Mouse (Mus musculus): ENCODE measurements at regions not wholly inside any gene's neighbourhood (a gene's known extent, or its start where the extent isn't known, plus 50 kb on each side); places are given as distances from the start of the nearest gene placed in this dataset.

DNA sequence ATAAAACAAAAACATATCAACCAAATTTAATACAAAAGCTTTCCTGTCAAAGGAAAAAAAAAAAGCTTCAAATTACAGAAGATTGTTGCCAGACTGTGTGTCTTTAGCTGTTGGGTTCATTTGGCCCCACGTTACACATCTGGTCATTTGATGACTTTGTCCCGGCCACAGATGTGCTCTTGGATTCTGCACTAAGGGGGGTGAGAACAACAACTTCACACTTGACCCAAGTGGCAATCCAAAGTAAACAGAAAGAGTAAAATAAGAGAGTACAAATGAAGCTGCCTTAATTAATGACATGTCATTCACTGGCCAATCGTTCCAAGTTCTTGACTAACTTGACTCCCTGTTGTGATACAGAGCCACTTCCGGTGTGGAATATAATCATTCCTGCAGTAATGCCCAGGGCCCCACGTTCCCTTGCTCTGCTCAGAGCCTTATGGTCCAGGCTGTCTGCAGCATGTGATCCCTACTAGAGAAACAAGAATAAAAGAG is 91.8 kb upstream of the Lifr start:
- CTCF ChIA-PET, result no interaction called here

GRCm38 (mm10) chr15:6999667-7000066 is 90.7 kb upstream of the Lifr start:
- ChIA-PET CTCF (no interaction called here), POLR2A (no interaction called here)

More for the DNA sequence above, 91.8 kb upstream of the Lifr start:
- POLR2A ChIA-PET, result no interaction called here

DNA sequence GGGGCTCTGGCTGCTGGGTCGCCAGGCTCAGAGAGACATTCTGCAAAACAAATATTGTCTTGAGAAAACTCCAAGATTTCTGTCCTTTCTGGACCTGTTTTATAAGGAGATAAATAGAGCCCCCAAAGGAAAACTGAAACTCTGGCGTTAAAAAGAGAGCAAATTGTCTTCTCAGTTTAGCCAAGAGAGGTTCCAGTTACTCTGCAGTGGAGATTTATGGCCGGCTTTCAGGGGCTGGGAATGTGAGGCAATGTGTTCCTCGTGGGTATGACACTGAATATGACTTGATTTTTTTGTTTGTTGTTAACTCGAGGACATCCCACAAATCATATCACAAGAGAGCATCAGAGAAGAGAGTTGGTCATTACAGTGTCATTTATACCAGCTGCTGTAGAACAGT is 88.2 kb upstream of the Lifr start:
- ChIA-PET CTCF (interaction anchor here in 1 of 4 experiments (0.7 kb wide), 1 partner anchor 10 kb away, joined by 7 read pairs; no protein-coding TSS in a partner anchor), POLR2A (interaction anchor here in 1 of 4 experiments (0.7 kb wide), 1 partner anchor 13 kb away, joined by 3 read pairs; no protein-coding TSS in a partner anchor)

DNA sequence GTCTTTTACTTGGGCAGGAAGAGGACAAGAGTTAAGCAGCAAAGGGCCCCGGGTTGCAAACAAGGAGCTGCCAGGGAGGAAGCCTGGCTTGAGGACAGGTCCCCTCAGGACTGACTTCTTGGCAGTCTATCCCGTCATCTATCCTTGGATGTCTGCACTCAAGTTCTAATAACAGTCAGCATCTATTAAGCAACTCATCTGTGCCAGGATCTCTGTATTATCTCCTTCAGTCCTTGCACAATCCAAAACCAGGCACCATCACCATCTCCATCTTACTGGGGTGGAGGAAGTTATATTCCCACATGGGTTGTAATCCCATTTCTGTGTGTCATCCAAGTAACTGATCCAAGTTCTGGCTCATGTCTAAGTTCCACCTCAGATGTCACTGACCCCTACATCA is 87.1 kb upstream of the Lifr start:
- POLR2A ChIA-PET, result interaction anchor here in 2 of 4 experiments (0.6 to 0.7 kb wide), 3 partner anchors 12 to 89 kb away, joined by 3 read pairs; no protein-coding TSS in a partner anchor

DNA sequence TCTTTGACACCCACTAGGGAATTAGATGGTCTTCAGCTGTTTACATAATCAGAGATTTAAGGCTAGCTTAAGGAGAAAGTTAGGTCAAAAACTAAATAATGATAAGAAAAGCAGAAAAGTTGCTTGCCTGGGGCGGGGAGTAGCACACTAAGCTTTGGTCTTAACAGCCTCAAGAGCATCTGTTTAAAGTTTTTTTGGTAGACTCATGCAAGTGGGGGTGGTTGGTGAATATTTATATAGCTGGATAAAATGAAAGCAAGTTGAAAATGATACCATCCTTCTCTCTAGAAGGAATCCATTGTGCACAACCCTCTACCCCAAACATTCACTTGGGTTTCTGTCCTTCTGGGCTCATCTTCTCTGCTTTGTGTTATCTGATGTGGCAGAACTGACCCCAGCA is 85.3 kb upstream of the Lifr start:
- ChIA-PET CTCF (no interaction called here), POLR2A (interaction anchor here in 1 of 4 experiments (1.2 kb wide), 1 partner anchor 25 kb away, joined by 3 read pairs; no protein-coding TSS in a partner anchor)

More for the DNA sequence above, 87.1 kb upstream of the Lifr start:
- CTCF ChIA-PET, result no interaction called here

GRCm38 (mm10) chr15:7006271-7006670 is 84.1 kb upstream of the Lifr start:
- POLR2A ChIA-PET, result interaction anchor here in 1 of 4 experiments (0.6 kb wide), 1 partner anchor 11 kb away, joined by 3 read pairs; no protein-coding TSS in a partner anchor
- CTCF ChIA-PET, result interaction anchor here in 1 of 4 experiments (0.7 kb wide), 1 partner anchor 62 kb away, joined by 5 read pairs; no protein-coding TSS in a partner anchor

DNA sequence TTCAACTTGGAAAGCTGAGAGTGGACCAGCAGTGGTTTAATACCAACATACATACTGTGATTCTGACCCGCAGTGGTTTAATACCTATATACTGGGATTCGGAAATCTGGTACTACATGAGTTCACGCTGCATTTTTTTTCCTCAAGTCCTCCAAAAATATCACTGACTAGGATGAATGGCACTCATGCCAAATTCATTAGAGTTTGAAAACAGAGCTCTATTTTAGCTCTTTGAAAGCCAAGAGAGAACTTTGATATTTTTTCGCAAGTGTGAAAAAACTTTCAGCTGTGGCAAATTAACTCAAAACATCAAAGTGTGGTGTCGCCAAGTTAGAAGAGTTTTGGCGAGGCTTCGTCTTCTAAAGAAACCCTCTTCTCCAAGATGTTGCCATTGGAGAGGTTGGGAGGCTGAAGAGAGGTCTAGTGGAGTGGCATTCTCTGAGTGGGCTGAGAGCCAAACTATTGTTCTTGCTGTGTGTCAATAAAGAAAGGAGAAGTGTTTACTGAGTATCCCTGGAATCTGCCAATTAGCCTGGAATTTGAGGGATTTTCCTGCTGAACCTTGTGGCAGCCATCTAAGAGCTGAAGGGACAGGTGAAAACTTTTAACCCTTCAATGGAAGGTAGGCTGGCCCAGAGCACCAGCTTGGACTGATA is 81.6 kb upstream of the Lifr start:
- ChIA-PET POLR2A (interaction anchor here in 1 of 4 experiments (0.6 kb wide), 1 partner anchor 391 kb away, joined by 3 read pairs; no protein-coding TSS in a partner anchor), CTCF (no interaction called here)

DNA sequence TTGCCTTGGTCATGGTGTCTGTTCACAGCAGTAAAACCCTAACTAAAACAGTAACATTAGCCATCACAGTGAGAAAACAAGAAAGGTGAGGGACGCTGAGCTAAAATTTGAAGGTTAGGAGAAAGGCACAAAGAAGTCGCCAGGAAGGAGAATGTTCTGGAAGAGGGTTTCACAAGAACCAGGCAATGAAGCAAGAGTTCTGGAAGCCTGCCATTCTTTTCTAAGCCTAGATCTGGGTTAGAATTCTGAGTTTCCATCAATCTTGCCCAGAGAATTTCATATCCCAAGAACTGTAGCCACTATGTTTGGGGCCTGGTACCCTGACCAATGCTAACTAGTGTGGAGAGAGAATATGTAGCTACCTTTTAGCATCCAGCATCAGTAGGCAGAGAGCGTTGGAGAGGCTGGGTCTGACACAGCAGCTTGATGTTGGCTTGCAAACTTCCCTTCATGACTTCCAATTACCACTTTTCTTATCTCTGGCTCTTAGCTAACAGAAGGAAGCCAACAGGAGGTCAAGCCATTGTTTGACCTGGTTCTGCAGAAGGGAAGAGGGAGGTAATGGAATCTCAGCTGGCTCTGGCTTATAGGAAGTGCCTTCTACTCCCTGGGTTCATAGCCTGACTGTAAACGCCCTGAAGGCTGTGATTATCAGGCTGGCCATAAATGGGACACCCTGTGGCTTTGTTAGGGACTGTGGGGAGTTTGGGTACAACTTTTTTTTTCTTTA is 79.3 kb upstream of the Lifr start:
- POLR2A ChIA-PET, result no interaction called here
- CTCF ChIA-PET, result no interaction called here

- ChIA-PET CTCF (no interaction called here), POLR2A (no interaction called here)
These were observed 78.7 kb upstream of the Lifr start for GRCm38 (mm10) chr15:7011696-7012070.

DNA sequence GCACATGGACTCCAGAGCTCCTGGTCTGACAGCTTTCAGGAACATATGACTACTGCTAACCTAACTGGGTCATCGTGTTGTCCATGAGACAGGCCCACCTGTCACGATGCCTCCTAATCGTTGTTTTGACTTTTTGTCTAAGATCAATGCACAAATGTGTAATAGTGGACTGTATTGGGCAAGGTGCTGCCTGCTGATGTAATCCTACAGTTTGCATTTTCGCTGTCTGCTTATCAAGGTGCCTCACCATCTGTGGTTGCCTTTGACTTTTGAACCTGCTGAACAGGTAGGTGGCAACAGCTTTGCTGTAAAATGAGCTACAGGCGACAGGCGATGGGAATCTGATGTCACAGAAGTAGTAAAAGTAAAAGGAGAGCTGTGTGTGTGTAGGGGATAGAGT is 78.0 kb upstream of the Lifr start:
- CTCF ChIA-PET, result interaction anchor here in 1 of 4 experiments (0.6 kb wide), 1 partner anchor 10 kb away, joined by 7 read pairs; no protein-coding TSS in a partner anchor
- POLR2A ChIA-PET, result no interaction called here

DNA sequence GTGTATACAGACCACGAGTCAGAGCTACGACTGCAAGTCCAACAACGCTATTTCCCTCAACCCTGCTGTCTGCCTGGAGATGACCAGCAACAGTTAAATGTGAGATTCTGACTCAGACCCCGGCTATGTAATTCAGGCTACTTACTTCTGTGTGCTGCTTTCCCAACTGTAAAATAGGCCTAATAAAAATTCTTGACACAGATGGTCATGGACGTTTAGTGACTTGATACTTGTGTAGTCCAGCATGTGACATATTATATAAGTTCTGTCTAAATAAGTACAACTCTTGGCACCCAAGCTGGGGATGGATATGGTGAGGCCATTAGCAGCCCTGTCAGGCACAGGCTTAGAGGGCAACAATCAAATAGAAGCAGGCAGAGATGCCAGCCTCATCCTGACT is 77.4 kb upstream of the Lifr start:
- ChIA-PET CTCF (no interaction called here), POLR2A (no interaction called here)

DNA sequence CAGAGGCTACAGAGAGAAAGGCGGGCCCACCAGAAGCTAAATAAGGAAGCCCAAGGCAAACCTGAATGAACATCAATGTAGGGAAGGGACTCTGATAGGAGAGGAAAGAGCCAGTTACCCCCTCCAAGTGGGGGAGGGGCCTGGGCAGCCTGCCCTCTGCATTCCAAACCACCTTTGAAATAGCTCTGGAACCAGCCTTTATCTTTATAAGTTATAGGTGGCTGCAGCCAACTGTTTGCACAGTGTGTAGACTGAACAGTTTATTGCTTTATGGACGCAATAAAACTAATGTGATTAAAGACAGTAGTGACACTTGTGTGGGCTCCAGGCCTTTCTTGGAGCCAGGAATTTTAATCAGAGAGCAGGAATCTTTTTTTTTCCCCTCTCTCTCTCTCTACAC is 75.4 kb upstream of the Lifr start:
- CTCF ChIA-PET, result no interaction called here
- POLR2A ChIA-PET, result interaction anchor here in 1 of 4 experiments (0.8 kb wide), 1 partner anchor 12 kb away, joined by 3 read pairs; no protein-coding TSS in a partner anchor

GRCm38 (mm10) chr15:7016018-7016417 is 74.4 kb upstream of the Lifr start:
- CTCF ChIA-PET, result no interaction called here
- POLR2A ChIA-PET, result interaction anchor here in 1 of 4 experiments (0.8 kb wide), 1 partner anchor 13 kb away, joined by 3 read pairs; no protein-coding TSS in a partner anchor

GRCm38 (mm10) chr15:7017281-7017845 is 73.1 kb upstream of the Lifr start:
- ChIA-PET POLR2A (interaction anchor here in 1 of 4 experiments (0.7 kb wide), 1 partner anchor 12 kb away, joined by 3 read pairs; no protein-coding TSS in a partner anchor), CTCF (no interaction called here)

DNA sequence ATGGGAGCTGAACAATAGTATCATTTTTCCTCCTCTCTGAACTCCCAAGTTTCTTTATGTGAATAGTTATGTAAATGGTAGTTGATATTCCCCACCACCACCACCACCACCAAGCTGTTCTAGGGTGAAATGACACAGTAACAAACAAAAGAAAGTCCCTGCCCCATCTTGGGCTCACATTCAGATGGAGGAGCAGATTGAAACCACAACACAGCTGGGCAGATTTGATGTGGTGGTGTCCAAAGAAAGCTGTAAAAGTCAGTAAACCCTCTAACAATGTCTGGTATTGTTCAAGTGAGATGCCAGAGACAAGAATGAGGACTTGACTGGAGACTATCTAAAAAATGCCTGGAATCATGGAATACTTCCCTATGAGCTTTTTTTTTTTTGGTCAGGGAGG is 67.8 kb upstream of the Lifr start:
- ChIA-PET CTCF (interaction anchor here in 1 of 4 experiments (0.5 kb wide), 1 partner anchor 151 kb away, joined by 6 read pairs; no protein-coding TSS in a partner anchor), POLR2A (interaction anchor here in 1 of 4 experiments (0.9 to 1.1 kb wide), 2 partner anchors 94 to 107 kb away, joined by 3 read pairs; no protein-coding TSS in a partner anchor)

- CTCF ChIA-PET, result no interaction called here
These were observed 65.2 kb upstream of the Lifr start for GRCm38 (mm10) chr15:7025194-7025593.

DNA sequence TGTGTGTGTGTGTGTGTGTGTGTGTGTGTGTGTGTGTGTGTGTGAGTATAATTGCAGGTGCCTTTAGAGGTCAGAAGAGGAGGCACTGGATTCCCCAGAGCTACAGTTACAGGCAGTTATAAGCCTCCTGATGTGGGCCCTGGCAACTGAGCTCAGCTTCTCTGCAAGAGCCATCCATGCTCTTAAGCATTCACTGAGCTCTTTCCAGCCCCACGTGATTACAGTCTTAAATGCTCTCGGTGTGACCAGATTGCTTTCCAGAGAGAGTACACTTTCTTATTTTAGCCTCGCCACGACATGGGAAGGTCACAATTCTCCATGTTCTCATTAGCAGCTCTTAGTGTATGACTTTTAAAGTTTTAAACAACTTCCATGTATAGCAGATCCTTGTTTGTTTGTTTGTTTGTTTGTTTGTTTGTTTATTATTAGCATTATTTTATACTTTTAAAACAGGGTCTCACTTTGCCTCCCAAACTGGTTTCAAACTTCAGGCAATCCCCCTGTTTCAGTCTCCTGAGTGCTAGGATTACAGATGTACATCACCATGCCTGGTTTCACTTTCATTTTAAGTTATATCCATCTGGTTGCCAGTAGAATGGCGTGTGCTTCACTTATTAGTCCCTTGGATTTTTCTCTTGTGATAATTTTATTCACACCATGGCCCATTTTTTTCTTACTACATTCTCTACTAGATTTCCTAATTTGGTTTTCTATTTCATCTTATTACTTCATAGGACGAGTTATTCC is 58.9 kb upstream of the Lifr start:
- CTCF ChIA-PET, result interaction anchor here in 1 of 4 experiments (0.8 kb wide), 1 partner anchor 10 kb away, joined by 3 read pairs; no protein-coding TSS in a partner anchor
- POLR2A ChIA-PET, result no interaction called here

More at GRCm38 (mm10) chr15:7025194-7025593, 65.2 kb upstream of the Lifr start:
- POLR2A ChIA-PET, result no interaction called here

- POLR2A ChIA-PET, result no interaction called here
- CTCF ChIA-PET, result no interaction called here
These were observed 52.9 kb upstream of the Lifr start for GRCm38 (mm10) chr15:7037475-7037874.

GRCm38 (mm10) chr15:7039119-7039518 is 51.3 kb upstream of the Lifr start:
- POLR2A ChIA-PET, result interaction anchor here in 1 of 4 experiments (1.3 kb wide), 1 partner anchor 77 kb away, joined by 5 read pairs; no protein-coding TSS in a partner anchor

More at GRCm38 (mm10) chr15:7039119-7039518, 51.3 kb upstream of the Lifr start:
- CTCF ChIA-PET, result interaction anchor here in 1 of 4 experiments (0.5 kb wide), 1 partner anchor 9 kb away, joined by 3 read pairs; no protein-coding TSS in a partner anchor
